In genomic region chr11:102051954-102052353, GRCm38 (mm10) we compare ENCODE assay signal across 13 mouse cellular contexts. TPM values are rescaled to one million over a fixed set of nuclear protein-coding genes. Genes with fewer than 3 reads are reported as not detected.
A peak's percentile ranks its signal among the peaks of the same experiment; 100 is the strongest.
DNase-seq lines count a peak whose midpoint lies in the region; ATAC-seq lines count a peak whose summit lies in the region.
"Had no signal": no experiment of that assay in that cellular context is flagged by ENCODE, and none has a peak within 500 bp of the region (broad histone marks: within the 10 kb centered on the region; RNA-seq: fewer than 3 reads in every experiment).

No protein-coding gene starts in this region.

- 43% methylated on average over 4 of the region's 4 CpGs for WGBS in heart, embryonic 16.5 days
- 55% methylated on average over 4 of the region's 4 CpGs for WGBS in liver, embryonic 15.5 days (ENCODE audit: insufficient replicate concordance)
- WGBS in neural tube, embryonic 15.5 days, result 50% methylated on average over 4 of the region's 4 CpGs

- peak; percentile 45; the same call in 1 of the 2 replicates for ATAC-seq in heart, embryonic 16.5 days (replicated peaks; ENCODE audit: extremely low read depth, insufficient read depth, low FRiP score)
- ATAC-seq in liver, embryonic 15.5 days (ENCODE audit: insufficient read depth), result no peak
- ATAC-seq in neural tube, embryonic 15.5 days (ENCODE audit: low FRiP score), result no peak
- ATAC-seq: activated CD4-positive, CD25-positive, alpha-beta regulatory T cell, adult 4 months had no signal

- H3K27ac ChIP-seq in heart, embryonic 16.5 days (ENCODE audit: low read length), result peak overlapping the region; percentile 87
- H3K27ac ChIP-seq in liver, embryonic 15.5 days (replicated peaks), result 0 out of 2 replicates have a peak overlapping the region, but pooled peaks have one; percentile 3
- H3K27ac ChIP-seq in neural tube, embryonic 15.5 days (replicated peaks), result no peak overlapping the region

- peaks cover 2% of the 10 kb centered on the region; the same call in 1 of the 2 replicates for H3K4me1 ChIP-seq in heart, embryonic 16.5 days (ENCODE audit: control insufficient read depth, insufficient read depth, low read length)
- H3K4me1 ChIP-seq in liver, embryonic 15.5 days (replicated peaks), result no peaks in the 10 kb centered on the region
- H3K4me1 ChIP-seq in neural tube, embryonic 15.5 days, result peaks cover 4% of the 10 kb centered on the region; the same call in 1 of the 2 replicates

- H3K27me3 ChIP-seq in heart, embryonic 16.5 days (ENCODE audit: control insufficient read depth, insufficient read depth, low read length), result peaks cover 2% of the 10 kb centered on the region; the same call in 1 of the 2 replicates
- peaks cover 15% of the 10 kb centered on the region; the same call in 1 of the 2 replicates for H3K27me3 ChIP-seq in liver, embryonic 15.5 days
- no peaks in the 10 kb centered on the region for H3K27me3 ChIP-seq in neural tube, embryonic 15.5 days (replicated peaks)

- no peak overlapping the region for H3K4me2 ChIP-seq in heart, embryonic 16.5 days (ENCODE audit: low read depth, low read length)
- H3K4me2 ChIP-seq in liver, embryonic 15.5 days, result no peak overlapping the region
- H3K4me2 ChIP-seq in neural tube, embryonic 15.5 days, result no peak overlapping the region

- no peaks in the 10 kb centered on the region for H3K36me3 ChIP-seq in heart, embryonic 16.5 days (ENCODE audit: control insufficient read depth, insufficient read depth)
- H3K36me3 ChIP-seq in liver, embryonic 15.5 days (replicated peaks), result no peaks in the 10 kb centered on the region
- H3K36me3 ChIP-seq in neural tube, embryonic 15.5 days, result no peaks in the 10 kb centered on the region

- DNase-seq in kidney, adult 18-20 months, result peak; percentile 33
- no peak for DNase-seq in kidney, adult 8-10 months
- DNase-seq in heart, adult 18-20 months, result peak; percentile 75 to 87
- DNase-seq in thymus, adult 18-20 months, result no peak
- DNase-seq in ovary, adult 18-20 months (ENCODE audit: low spot score), result no peak
- DNase-seq: layer of hippocampus, adult 9-11 months; thymus, postnatal 36 days had no signal

- no peak overlapping the region for H3K4me3 ChIP-seq in heart, embryonic 16.5 days (ENCODE audit: low read length)
- H3K4me3 ChIP-seq in liver, embryonic 15.5 days (replicated peaks), result no peak overlapping the region
- H3K4me3 ChIP-seq in neural tube, embryonic 15.5 days (replicated peaks), result no peak overlapping the region

- H3K9ac ChIP-seq in heart, embryonic 16.5 days (ENCODE audit: low read length), result 0 out of 2 replicates have a peak overlapping the region, but pooled peaks have one; percentile 47
- H3K9ac ChIP-seq in liver, embryonic 15.5 days, result no peak overlapping the region
- no peak overlapping the region for H3K9ac ChIP-seq in neural tube, embryonic 15.5 days (replicated peaks)

- H3K9me3 ChIP-seq in heart, embryonic 16.5 days (replicated peaks; ENCODE audit: control insufficient read depth, low read length), result no peaks in the 10 kb centered on the region
- no peaks in the 10 kb centered on the region for H3K9me3 ChIP-seq in liver, embryonic 15.5 days (replicated peaks)
- no peaks in the 10 kb centered on the region for H3K9me3 ChIP-seq in neural tube, embryonic 15.5 days (replicated peaks)

RNA-seq across cellular contexts. Expression of gene Cd300lg, which starts 10.6 kb away (rescaled TPM):
- 10 to 100 TPM; 49.0 to 52.9 TPM for total RNA-seq in heart, adult 18-20 months (2021)
- 11.6 TPM in 2 replicates for polyA plus RNA-seq in heart, embryonic 16.5 days (2015; fragmentation: Nextera tagmentation; extraction: Ambion mirVana)
- polyA plus RNA-seq in liver, embryonic 15.5 days (2015; fragmentation: Nextera tagmentation; extraction: Ambion mirVana), result 0.69 and 0.82 TPM in 2 replicates
- polyA plus RNA-seq in neural tube, embryonic 15.5 days (2015; fragmentation: Nextera tagmentation; extraction: Ambion mirVana), result 0.64 and 0.88 TPM in 2 replicates

RNA-seq across cellular contexts. Expression of gene Mpp3, which starts 23.7 kb away (rescaled TPM):
- 1 to 10 TPM; 1.4 to 1.5 TPM for total RNA-seq in heart, adult 18-20 months (2021)
- 4.2 and 4.9 TPM in 2 replicates for polyA plus RNA-seq in heart, embryonic 16.5 days (2015; fragmentation: Nextera tagmentation; extraction: Ambion mirVana)
- 0.24 and 0.53 TPM in 2 replicates for polyA plus RNA-seq in liver, embryonic 15.5 days (2015; fragmentation: Nextera tagmentation; extraction: Ambion mirVana)
- polyA plus RNA-seq in neural tube, embryonic 15.5 days (2015; fragmentation: Nextera tagmentation; extraction: Ambion mirVana), result 49.6 and 56.6 TPM in 2 replicates
- total RNA-seq: common myeloid progenitor, adult 5-6 weeks; neutrophil, adult 5-6 weeks had no signal

RNA-seq across cellular contexts. Expression of gene Mpp2, which starts 36.4 kb away (rescaled TPM):
- 1 to 10 TPM; 1.5 to 3.1 TPM for total RNA-seq in heart, adult 18-20 months (2021)
- polyA plus RNA-seq in heart, embryonic 16.5 days (2015; fragmentation: Nextera tagmentation; extraction: Ambion mirVana), result 6.6 and 9.1 TPM in 2 replicates
- 11.5 and 13.3 TPM in 2 replicates for polyA plus RNA-seq in liver, embryonic 15.5 days (2015; fragmentation: Nextera tagmentation; extraction: Ambion mirVana)
- 30.4 and 31.8 TPM in 2 replicates for polyA plus RNA-seq in neural tube, embryonic 15.5 days (2015; fragmentation: Nextera tagmentation; extraction: Ambion mirVana)
- total RNA-seq: neutrophil, adult 5-6 weeks had no signal

RNA-seq across cellular contexts. Expression of gene Ppy, which starts 49.2 kb away (rescaled TPM):
- total RNA-seq in heart, adult 18-20 months (2021), result not detected
- polyA plus RNA-seq in heart, embryonic 16.5 days (2015; fragmentation: Nextera tagmentation; extraction: Ambion mirVana), result not detected in 2 replicates
- not detected in 2 replicates for polyA plus RNA-seq in liver, embryonic 15.5 days (2015; fragmentation: Nextera tagmentation; extraction: Ambion mirVana)
- polyA plus RNA-seq in neural tube, embryonic 15.5 days (2015; fragmentation: Nextera tagmentation; extraction: Ambion mirVana), result 0.36 TPM in 1 of 2 replicates, not detected in the other
- total RNA-seq: common myeloid progenitor, adult 5-6 weeks; neutrophil, adult 5-6 weeks had no signal
- polyA plus RNA-seq: activated CD4-positive, CD25-positive, alpha-beta regulatory T cell, adult 4 months had no signal

RNA-seq across cellular contexts. Expression of gene Pyy, which starts 55.7 kb away (rescaled TPM):
- total RNA-seq in heart, adult 18-20 months (2021), result not detected
- polyA plus RNA-seq in heart, embryonic 16.5 days (2015; fragmentation: Nextera tagmentation; extraction: Ambion mirVana), result not detected in 2 replicates
- 0.29 and 0.71 TPM in 2 replicates for polyA plus RNA-seq in liver, embryonic 15.5 days (2015; fragmentation: Nextera tagmentation; extraction: Ambion mirVana)
- 1.0 and 7.8 TPM in 2 replicates for polyA plus RNA-seq in neural tube, embryonic 15.5 days (2015; fragmentation: Nextera tagmentation; extraction: Ambion mirVana)
- total RNA-seq: common myeloid progenitor, adult 5-6 weeks; neutrophil, adult 5-6 weeks had no signal
- polyA plus RNA-seq: activated CD4-positive, CD25-positive, alpha-beta regulatory T cell, adult 4 months had no signal

Comparison
In these comparisons a context has a peak if more than half of its experiments do, and no peak if none do; other contexts are left out.
1. DNase-seq: peak in kidney, adult 18-20 months (single experiment) and heart, adult 18-20 months (2 of 2); none in kidney, adult 8-10 months (0 of 2), thymus, adult 18-20 months (0 of 2) and ovary, adult 18-20 months (single experiment).